Mouse (Mus musculus): ENCODE data around the gene Wnk4. TPM values are rescaled to one million over a fixed set of nuclear protein-coding genes. Genes with fewer than 3 reads are reported as not detected.

Wnk4 gene
- polyA plus RNA-seq, 1 experiment = 12.3 TPM

DNA sequence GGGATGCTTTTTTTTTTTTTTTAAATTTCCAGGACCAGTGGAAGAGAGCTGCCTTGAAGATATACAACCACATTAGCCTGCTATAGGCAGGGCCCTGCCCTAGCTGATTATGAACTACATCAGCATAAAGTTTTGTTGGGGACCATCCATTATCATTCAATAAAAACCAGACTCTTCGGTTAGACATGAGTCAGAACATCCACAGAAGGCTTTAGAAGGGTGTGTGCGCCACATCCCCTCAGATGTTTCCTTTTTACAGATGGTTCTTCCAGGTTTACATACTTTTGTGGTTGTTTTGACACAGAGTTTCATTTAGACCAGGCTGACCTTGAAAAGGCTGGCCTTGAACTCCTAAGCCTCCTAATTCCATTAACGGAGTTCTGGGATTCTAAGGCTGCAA lies 36.0 kb upstream of the Wnk4 start:
- H3K27me3 ChIP-seq (ENCODE audit: control insufficient read depth, insufficient read depth, low read length) = no peaks in the 10 kb centered on the region
- H3K36me3 ChIP-seq (ENCODE audit: control insufficient read depth, insufficient read depth, low read length) = no peaks in the 10 kb centered on the region
- TF ChIP-seq POLR2A (IDR thresholded peaks at IDR 0.05; ENCODE audit: control insufficient read depth, low read depth, low read length) (no peak), CTCF (IDR thresholded peaks at IDR 0.05; ENCODE audit: control insufficient read depth, insufficient read depth, insufficient replicate concordance, low read depth, low read length) (no peak)
- no peak overlapping the region for H3K4me3 ChIP-seq (ENCODE audit: control insufficient read depth, low read depth, low read length)
- peak overlapping the region; percentile 3; the same call in 1 of the 2 replicates for H3K27ac ChIP-seq (ENCODE audit: control insufficient read depth, insufficient read depth, low read depth, low read length)
- H3K4me1 ChIP-seq (ENCODE audit: control insufficient read depth, insufficient read depth, low read length) = peaks cover 4% of the 10 kb centered on the region; the same call in 1 of the 2 replicates

GRCm38 (mm10) chr11:101225331-101226064 lies 34.9 kb upstream of the Wnk4 start:
- H3K36me3 ChIP-seq (ENCODE audit: control insufficient read depth, insufficient read depth, low read length) = no peaks in the 10 kb centered on the region
- H3K27ac ChIP-seq (ENCODE audit: control insufficient read depth, insufficient read depth, low read depth, low read length) = peak overlapping the region; percentile 46; the same call in 1 of the 2 replicates
- H3K4me3 ChIP-seq (ENCODE audit: control insufficient read depth, low read depth, low read length) = peak overlapping the region; percentile 85
- no peaks in the 10 kb centered on the region for H3K27me3 ChIP-seq (ENCODE audit: control insufficient read depth, insufficient read depth, low read length)
- peaks cover 7% of the 10 kb centered on the region for H3K4me1 ChIP-seq (ENCODE audit: control insufficient read depth, insufficient read depth, low read length)
- no peak for TF ChIP-seq POLR2A (IDR thresholded peaks at IDR 0.05; ENCODE audit: control insufficient read depth, low read depth, low read length)
- TF ChIP-seq CTCF (IDR thresholded peaks at IDR 0.05; ENCODE audit: control insufficient read depth, insufficient read depth, insufficient replicate concordance, low read depth, low read length) = no peak

DNA sequence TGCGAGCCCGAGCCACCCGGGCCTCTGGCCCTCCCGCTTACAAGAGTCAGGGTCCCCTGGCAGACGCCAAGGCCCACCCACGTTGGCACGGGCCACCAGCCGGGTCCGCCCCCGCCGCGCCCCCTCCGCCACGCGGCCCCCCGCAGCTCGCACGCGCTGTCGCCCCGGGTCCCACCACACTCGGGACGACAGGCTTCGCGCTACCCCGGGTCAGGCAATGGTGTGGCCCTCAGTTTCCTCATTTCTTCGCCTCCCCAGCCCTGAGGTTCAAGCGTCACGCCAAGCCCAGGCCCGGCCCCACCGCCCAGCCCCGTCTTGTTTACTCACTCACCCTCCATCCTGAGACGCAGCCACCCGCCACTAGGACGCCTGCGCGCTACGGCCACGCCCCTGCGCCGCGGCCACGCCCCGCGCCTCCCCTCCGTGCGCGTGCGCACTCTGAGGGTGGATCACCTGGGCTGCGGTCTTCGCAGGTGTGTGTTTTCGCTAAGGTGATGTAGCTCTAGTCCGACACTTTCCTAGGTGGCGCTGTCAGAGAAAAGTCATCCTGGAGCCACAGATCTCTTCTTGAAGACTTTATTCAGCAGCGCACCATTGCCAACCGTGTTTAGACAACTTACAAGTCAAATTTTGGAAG lies 34.2 kb upstream of the Wnk4 start, which contains the start of gene Ezh1:
Ezh1 (minus strand) TSS at position 399 of the 637 bp plus-strand sequence.
- Histone ChIP-seq H3K36me3 (ENCODE audit: control insufficient read depth, insufficient read depth, low read length) (no peaks in the 10 kb centered on the region), H3K27ac (ENCODE audit: control insufficient read depth, insufficient read depth, low read depth, low read length) (peak within 1 kb of the TSS; percentile 67; the same call in 1 of the 2 replicates), H3K4me1 (ENCODE audit: control insufficient read depth, insufficient read depth, low read length) (peaks cover 13% of the 10 kb centered on the region), H3K4me3 (ENCODE audit: control insufficient read depth, low read depth, low read length) (peak within 1 kb of the TSS; percentile 85), H3K27me3 (ENCODE audit: control insufficient read depth, insufficient read depth, low read length) (no peaks in the 10 kb centered on the region)
- TF ChIP-seq POLR2A (IDR thresholded peaks at IDR 0.05; ENCODE audit: control insufficient read depth, low read depth, low read length) = peak; percentile 69
- TF ChIP-seq CTCF (IDR thresholded peaks at IDR 0.05; ENCODE audit: control insufficient read depth, insufficient read depth, insufficient replicate concordance, low read depth, low read length) = 0 out of 2 replicates have a peak, but pooled peaks have one; percentile 19

DNA sequence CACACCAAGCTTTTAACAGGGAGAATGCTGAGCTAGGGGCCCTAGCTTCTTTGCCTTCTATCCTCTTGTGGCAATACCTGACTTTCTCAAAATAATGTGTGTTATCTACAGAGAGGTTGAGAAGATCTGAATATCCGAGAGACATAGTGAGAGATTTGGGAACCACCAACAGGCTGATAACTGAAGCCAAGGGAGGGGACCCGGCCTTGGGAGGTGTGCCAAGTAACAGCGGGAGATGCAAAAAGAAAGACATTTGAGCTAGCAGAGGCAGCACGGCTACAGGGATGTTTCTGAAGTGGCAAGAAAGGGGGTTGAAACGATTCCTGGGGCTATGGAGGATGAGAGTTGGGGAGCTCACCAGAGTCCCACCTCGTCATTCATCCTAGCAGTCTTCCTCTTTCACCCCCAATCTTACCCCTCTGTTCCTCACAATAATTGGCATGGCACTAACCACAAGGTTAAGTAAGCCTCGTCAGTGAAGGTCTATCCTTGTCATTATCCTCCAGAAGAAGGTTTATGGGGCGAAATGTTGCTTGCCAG lies 30.9 kb upstream of the Wnk4 start:
- Histone ChIP-seq H3K36me3 (ENCODE audit: control insufficient read depth, insufficient read depth, low read length) (no peaks in the 10 kb centered on the region), H3K27ac (ENCODE audit: control insufficient read depth, insufficient read depth, low read depth, low read length) (peak overlapping the region; percentile 92), H3K27me3 (ENCODE audit: control insufficient read depth, insufficient read depth, low read length) (no peaks in the 10 kb centered on the region), H3K4me3 (ENCODE audit: control insufficient read depth, low read depth, low read length) (no peak overlapping the region), H3K4me1 (ENCODE audit: control insufficient read depth, insufficient read depth, low read length) (peaks cover 21% of the 10 kb centered on the region)
- TF ChIP-seq CTCF (IDR thresholded peaks at IDR 0.05; ENCODE audit: control insufficient read depth, insufficient read depth, insufficient replicate concordance, low read depth, low read length) = no peak
- no peak for TF ChIP-seq POLR2A (IDR thresholded peaks at IDR 0.05; ENCODE audit: control insufficient read depth, low read depth, low read length)

DNA sequence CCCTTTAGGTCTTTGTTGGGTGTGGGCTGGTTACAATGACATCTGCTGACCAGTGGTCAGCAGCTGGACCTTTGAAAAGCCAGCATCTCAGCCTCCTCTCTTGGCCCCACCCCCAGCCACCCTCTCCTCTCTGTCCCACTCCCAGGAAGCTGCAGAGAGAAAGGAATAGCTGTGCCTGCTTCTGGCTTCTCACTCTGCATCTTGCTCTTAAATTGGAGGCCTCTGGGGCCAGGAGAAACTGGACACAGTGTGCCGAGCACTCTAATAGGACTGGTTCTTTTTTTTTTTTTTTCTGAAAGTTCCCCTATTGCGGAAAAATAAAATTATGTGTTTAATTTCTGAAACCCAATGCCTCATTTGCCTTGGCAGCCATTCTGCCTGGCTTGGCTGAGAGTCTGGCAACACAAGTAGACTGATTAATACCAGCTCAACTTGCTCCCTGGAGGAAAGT lies 30.3 kb upstream of the Wnk4 start:
- Histone ChIP-seq H3K27ac (ENCODE audit: control insufficient read depth, insufficient read depth, low read depth, low read length) (peak overlapping the region; percentile 76), H3K27me3 (ENCODE audit: control insufficient read depth, insufficient read depth, low read length) (no peaks in the 10 kb centered on the region), H3K36me3 (ENCODE audit: control insufficient read depth, insufficient read depth, low read length) (no peaks in the 10 kb centered on the region), H3K4me1 (ENCODE audit: control insufficient read depth, insufficient read depth, low read length) (peaks cover 21% of the 10 kb centered on the region), H3K4me3 (ENCODE audit: control insufficient read depth, low read depth, low read length) (no peak overlapping the region)
- no peak for TF ChIP-seq POLR2A (IDR thresholded peaks at IDR 0.05; ENCODE audit: control insufficient read depth, low read depth, low read length)

- TF ChIP-seq POLR2A (IDR thresholded peaks at IDR 0.05; ENCODE audit: control insufficient read depth, low read depth, low read length) (no peak), CTCF (IDR thresholded peaks at IDR 0.05; ENCODE audit: control insufficient read depth, insufficient read depth, insufficient replicate concordance, low read depth, low read length) (no peak)
- H3K27me3 ChIP-seq (ENCODE audit: control insufficient read depth, insufficient read depth, low read length) = no peaks in the 10 kb centered on the region
- H3K36me3 ChIP-seq (ENCODE audit: control insufficient read depth, insufficient read depth, low read length) = no peaks in the 10 kb centered on the region
- peaks cover 19% of the 10 kb centered on the region for H3K4me1 ChIP-seq (ENCODE audit: control insufficient read depth, insufficient read depth, low read length)
- no peak overlapping the region for H3K4me3 ChIP-seq (ENCODE audit: control insufficient read depth, low read depth, low read length)
- H3K27ac ChIP-seq (ENCODE audit: control insufficient read depth, insufficient read depth, low read depth, low read length) = peak overlapping the region; percentile 76
Measured at GRCm38 (mm10) chr11:101230526-101230925, 29.8 kb upstream of the Wnk4 start.

All from testis, adult 2 months (tissue).